Mouse (Mus musculus) midbrain, embryonic 16.5 days (tissue): ENCODE measurements around the gene 2900026A02Rik. TPM values are rescaled to one million over a fixed set of nuclear protein-coding genes. Genes with fewer than 3 reads are reported as not detected.
A peak's percentile ranks its signal among the peaks of the same experiment; 100 is the strongest.

ENCODE experiments used
- ATAC-seq: fragments of 200-750 bp; cut with Nextera tagmentation; 2 replicates; pipeline ENCODE4 v1.8.0; 2017; ENCODE audit warnings: moderate TSS enrichment
- H3K27ac ChIP-seq: fragments of 300-500 bp; sonication (generic); 2 replicates; pipeline ENCODE4 v1.5.1; 2014; ENCODE audit warnings: mild to moderate bottlenecking, low read length, mixed read lengths
- H3K27me3 ChIP-seq: fragments of 300-500 bp; sonication (generic); 2 replicates; pipeline ENCODE4 v1.6.1; 2014; ENCODE audit warnings: low read depth, low read length, mixed read lengths; ENCODE audit not compliant: control insufficient read depth, insufficient read depth
- H3K36me3 ChIP-seq: fragments of 300-500 bp; sonication (generic); 2 replicates; pipeline ENCODE4 v1.6.1; 2014; ENCODE audit warnings: mild to moderate bottlenecking, low read length, moderate library complexity, mixed read lengths; ENCODE audit not compliant: control insufficient read depth, insufficient read depth
- H3K4me1 ChIP-seq: fragments of 300-500 bp; sonication (generic); 2 replicates; pipeline ENCODE4 v1.6.1; 2014; ENCODE audit warnings: mild to moderate bottlenecking, low read length, mixed read lengths; ENCODE audit not compliant: control insufficient read depth, insufficient read depth
- H3K4me2 ChIP-seq: fragments of 300-500 bp; sonication (generic); 2 replicates; pipeline ENCODE4 v1.6.1; 2014; ENCODE audit warnings: mild to moderate bottlenecking, low read length, mixed read lengths
- H3K4me3 ChIP-seq: fragments of 300-500 bp; sonication (generic); 2 replicates; pipeline ENCODE4 v1.5.1; 2014; ENCODE audit warnings: low read depth, mild to moderate bottlenecking, low read length, moderate library complexity, mixed read lengths
- H3K9ac ChIP-seq: fragments of 300-500 bp; sonication (generic); 2 replicates; pipeline ENCODE4 v1.6.1; 2014; ENCODE audit warnings: low read depth, low read length, mixed read lengths
- H3K9me3 ChIP-seq: fragments of 300-500 bp; sonication (generic); replicated peaks from 2 replicates; pipeline ENCODE4 v1.6.1; 2014; ENCODE audit warnings: mild to moderate bottlenecking, low read length, mixed read lengths; ENCODE audit not compliant: control insufficient read depth, poor library complexity, severe bottlenecking
- WGBS: fragments of 180-500 bp; shearing (Covaris S2); extraction: QIAGEN DNeasy Blood & Tissue Kit; methylation state at CpG from one replicate; pipeline ENCODE4 v1.1.7; 2014; 5-methylcytosine and 5-hydroxymethylcytosine counted together
- polyA plus RNA-seq: library from polyadenylated mRNA; unstranded; fragments of >200 nt; fragmentation: Nextera tagmentation; extraction: Ambion mirVana; gene quantifications from 2 replicates; pipeline ENCODE4 v1.2.1, GENCODE M21; 2015

2900026A02Rik gene
- polyA plus RNA-seq, 1 experiment from 2014 or later, result 3.8 TPM

DNA sequence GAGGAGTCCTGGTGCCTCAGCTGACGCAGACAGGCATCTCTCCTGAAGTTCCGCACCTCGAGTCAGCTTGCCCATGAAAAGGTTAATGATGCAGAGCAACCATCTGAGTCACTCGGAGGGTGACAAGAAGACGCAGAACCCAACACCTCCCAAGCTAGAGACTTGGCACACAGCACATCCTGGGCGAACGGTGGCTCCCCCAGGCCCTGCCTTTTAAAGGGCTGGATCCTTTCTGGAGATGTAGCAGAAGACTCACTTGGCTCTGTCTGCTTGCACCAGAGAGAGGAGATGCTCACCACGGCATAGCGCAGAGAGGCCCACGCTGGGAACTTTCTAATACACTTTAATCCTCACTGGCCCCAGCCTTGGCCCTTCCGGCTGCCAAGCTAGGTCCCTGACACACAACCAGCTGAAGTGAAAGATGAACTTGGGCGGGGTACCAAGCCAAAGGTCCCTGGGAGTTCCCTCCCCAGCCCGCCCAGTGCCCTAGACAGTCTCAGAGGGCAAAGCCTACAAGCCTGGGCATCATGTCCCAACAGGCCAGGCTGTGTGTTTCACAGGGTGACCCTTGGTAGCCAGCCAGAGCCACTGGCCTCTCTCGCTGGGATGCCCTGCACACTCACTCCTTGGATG, 4.6 kb downstream of the 2900026A02Rik start:
- H3K4me1 ChIP-seq, result no peaks in the 10 kb centered on the region

DNA sequence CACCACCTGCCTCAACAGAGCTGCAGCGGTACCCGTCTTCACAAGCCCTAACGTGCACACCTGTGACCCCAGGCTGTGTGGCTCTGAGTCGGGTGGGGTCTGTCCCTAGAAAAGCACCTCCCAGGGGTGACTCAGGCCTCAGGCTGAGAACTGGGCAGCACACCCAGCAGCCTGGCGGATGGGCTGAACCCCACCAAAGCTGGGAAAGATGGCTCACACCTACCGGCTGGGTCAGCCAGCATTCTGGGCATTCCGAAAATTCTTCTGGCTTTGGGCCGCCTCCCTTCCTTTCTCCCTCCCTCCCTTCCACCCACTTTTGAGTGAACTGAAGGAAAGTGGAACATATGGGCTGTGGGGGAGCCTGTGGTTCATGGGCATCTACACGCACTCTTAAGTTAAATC, 5.4 kb downstream of the 2900026A02Rik start:
- WGBS, result 90% methylated on average over 9 of the region's 9 CpGs
- no peaks in the 10 kb centered on the region for H3K9me3 ChIP-seq
- no peaks in the 10 kb centered on the region for H3K36me3 ChIP-seq
- H3K4me1 ChIP-seq, result no peaks in the 10 kb centered on the region
- no peak overlapping the region for H3K4me2 ChIP-seq
- H3K27me3 ChIP-seq, result no peaks in the 10 kb centered on the region
- no peak overlapping the region for H3K9ac ChIP-seq
- no peak for ATAC-seq
- H3K4me3 ChIP-seq, result no peak overlapping the region
- H3K27ac ChIP-seq, result no peak overlapping the region

More for the DNA sequence above, 4.6 kb downstream of the 2900026A02Rik start:
- no peak overlapping the region for H3K27ac ChIP-seq
- H3K9me3 ChIP-seq, result no peaks in the 10 kb centered on the region
- no peak overlapping the region for H3K4me2 ChIP-seq
- 70% methylated on average over 14 of the region's 14 CpGs for WGBS
- no peaks in the 10 kb centered on the region for H3K36me3 ChIP-seq
- H3K4me3 ChIP-seq, result no peak overlapping the region
- no peak overlapping the region for H3K9ac ChIP-seq
- ATAC-seq, result no peak
- no peaks in the 10 kb centered on the region for H3K27me3 ChIP-seq

DNA sequence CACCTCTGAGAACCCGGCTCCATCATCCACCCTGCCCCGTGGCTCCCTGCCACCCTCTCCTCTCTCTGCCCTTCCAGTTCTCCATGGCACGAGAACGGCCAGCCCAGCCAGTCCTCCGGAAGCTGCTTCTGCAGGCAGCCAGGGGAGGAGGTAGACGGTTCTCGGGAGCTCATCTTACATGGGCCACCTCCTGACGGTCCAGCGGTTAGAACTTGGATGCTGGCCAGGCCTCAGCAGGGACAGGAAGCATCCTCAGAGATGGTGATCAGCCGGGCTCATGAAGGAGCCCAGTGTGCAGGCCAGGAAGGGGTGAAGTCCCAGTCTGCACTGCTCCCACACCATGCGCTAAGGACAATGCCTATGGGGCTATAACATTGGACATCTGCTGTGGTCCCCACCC, 6.6 kb downstream of the 2900026A02Rik start:
- no peaks in the 10 kb centered on the region for H3K9me3 ChIP-seq
- no peaks in the 10 kb centered on the region for H3K27me3 ChIP-seq
- H3K27ac ChIP-seq, result no peak overlapping the region
- 74% methylated on average over 10 of the region's 11 CpGs for WGBS
- no peak overlapping the region for H3K4me2 ChIP-seq
- H3K4me1 ChIP-seq, result peaks cover 2% of the 10 kb centered on the region; the same call in 1 of the 2 replicates
- no peak overlapping the region for H3K4me3 ChIP-seq
- H3K9ac ChIP-seq, result no peak overlapping the region
- H3K36me3 ChIP-seq, result no peaks in the 10 kb centered on the region
- no peak for ATAC-seq

DNA sequence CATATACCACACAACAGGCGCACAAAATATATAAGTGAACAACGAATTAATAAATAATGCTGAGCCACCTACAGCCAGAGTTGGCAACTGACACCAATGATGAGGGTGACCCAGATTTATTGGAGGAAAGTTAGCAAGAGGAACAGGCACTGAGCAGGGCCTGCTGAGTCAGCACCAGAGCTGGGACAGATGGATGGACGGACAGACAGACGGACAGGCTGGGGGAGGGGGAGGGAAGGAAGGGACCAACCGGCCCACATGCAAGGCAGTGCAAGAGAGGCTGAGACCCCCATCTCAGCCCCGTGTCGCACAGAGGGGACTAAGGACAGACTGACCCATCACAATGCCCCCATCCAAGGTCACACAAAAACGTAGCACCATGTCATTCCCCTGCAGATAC, 7.0 kb downstream of the 2900026A02Rik start:
- peaks cover 6% of the 10 kb centered on the region; the same call in 1 of the 2 replicates for H3K4me1 ChIP-seq
- H3K4me2 ChIP-seq, result no peak overlapping the region
- no peaks in the 10 kb centered on the region for H3K9me3 ChIP-seq
- no peak for ATAC-seq
- no peaks in the 10 kb centered on the region for H3K27me3 ChIP-seq
- H3K27ac ChIP-seq, result no peak overlapping the region
- H3K9ac ChIP-seq, result no peak overlapping the region
- no peaks in the 10 kb centered on the region for H3K36me3 ChIP-seq
- H3K4me3 ChIP-seq, result no peak overlapping the region
- WGBS, result 91% methylated on average over 8 of the region's 8 CpGs

DNA sequence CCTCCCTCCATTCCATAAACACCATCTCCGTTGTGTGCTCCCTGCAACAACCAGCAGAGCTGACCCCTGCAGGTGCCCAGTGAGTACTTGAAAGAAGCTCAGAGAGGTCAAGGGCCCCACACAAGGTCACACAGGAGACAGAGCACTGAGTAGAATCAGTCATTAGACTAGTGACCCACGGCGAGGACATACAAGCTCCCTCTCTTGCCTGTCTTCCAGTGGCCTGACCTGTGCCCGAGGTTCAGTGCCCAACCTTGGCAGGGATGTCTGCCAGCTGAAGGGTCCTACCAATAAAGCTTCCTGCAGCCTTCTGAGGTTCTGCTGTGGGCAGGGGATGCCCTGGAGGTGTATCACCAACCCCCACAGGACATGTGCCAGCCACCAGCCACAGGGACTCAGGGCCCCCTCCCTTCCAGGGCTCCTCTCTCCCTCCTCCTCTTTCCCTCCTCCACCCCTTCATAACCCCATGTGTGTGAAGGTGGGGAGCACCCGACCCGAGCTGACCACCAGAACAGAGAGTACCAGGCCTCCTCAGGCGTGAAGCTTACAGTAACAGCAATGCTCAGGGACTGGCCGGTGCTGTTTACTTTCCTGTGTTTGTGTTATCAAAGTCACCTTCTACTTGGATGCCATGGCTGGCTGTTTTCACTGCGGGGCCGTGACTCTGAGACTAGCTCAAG, 8.7 kb downstream of the 2900026A02Rik start:
- H3K27me3 ChIP-seq, result no peaks in the 10 kb centered on the region
- H3K4me2 ChIP-seq, result no peak overlapping the region
- H3K9ac ChIP-seq, result no peak overlapping the region
- H3K4me3 ChIP-seq, result no peak overlapping the region
- 81% methylated on average over 10 of the region's 10 CpGs for WGBS
- H3K27ac ChIP-seq, result no peak overlapping the region
- no peak for ATAC-seq
- peaks cover 8% of the 10 kb centered on the region; the same call in 1 of the 2 replicates for H3K4me1 ChIP-seq
- no peaks in the 10 kb centered on the region for H3K9me3 ChIP-seq
- no peaks in the 10 kb centered on the region for H3K36me3 ChIP-seq

DNA sequence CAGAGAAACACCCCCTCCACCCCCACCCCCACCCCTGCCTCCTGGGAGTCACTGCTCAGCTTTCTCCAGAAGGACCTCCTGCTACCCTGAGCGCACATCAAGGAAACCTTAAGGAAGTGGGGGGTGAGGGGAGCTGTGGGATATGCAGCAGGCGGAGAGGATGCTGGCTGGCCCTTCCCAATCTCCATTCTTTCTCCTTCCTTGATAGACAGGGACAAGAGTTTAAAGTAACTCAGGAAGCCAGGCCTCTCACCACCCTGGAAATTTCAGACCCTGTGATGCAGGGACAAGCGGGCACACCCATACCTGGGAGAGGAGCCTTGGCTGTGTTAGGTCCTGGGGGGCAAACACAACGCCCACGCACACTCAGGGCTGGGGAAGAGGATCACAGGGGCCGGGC, 10.7 kb downstream of the 2900026A02Rik start:
- Histone ChIP-seq H3K9me3 (no peaks in the 10 kb centered on the region), H3K27me3 (no peaks in the 10 kb centered on the region), H3K4me2 (no peak overlapping the region), H3K36me3 (no peaks in the 10 kb centered on the region), H3K27ac (peak overlapping the region; percentile 17; the same call in 1 of the 2 replicates), H3K4me3 (no peak overlapping the region), H3K9ac (0 out of 2 replicates have a peak overlapping the region, but pooled peaks have one; percentile 25), H3K4me1 (peaks cover 8% of the 10 kb centered on the region; the same call in 1 of the 2 replicates)
- no peak for ATAC-seq
- 80% methylated on average over 6 of the region's 6 CpGs for WGBS

DNA sequence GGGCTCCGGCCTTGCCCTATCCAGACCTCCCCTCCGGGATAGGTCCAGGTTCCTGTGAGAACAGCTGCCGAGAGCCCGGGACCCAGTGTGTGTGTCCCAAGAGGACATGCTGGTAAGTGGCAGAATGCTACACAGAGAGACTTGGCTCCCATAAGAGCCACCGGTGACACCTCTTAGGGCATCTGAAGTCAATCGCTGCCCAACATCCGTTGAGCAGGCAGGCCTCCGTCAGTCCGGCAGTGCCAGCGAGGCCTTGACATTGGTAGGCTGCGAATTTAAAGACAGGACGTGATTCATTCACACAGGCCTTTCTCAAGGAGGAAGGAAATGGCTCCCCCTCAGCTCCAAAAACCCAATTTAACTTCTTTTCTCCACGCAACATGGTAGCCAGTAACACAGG, 11.1 kb downstream of the 2900026A02Rik start:
- no peaks in the 10 kb centered on the region for H3K27me3 ChIP-seq

DNA sequence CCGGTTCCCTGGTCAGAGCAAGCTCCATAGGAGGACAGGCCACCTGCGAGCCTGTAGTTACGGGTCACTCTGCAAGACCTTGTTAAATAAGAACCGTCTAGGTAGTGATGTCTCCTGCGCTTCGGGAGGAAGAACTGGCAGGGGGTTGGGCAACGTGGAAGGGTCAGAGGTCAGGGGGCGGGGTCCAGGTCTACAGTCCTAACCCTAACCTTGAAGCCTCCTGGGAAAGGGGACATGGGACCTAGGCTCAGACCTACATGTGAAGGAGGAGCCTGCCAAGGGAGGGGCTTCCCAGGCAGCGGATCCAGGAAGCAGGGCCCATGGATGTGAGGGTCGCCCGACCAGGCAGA, 11.7 kb downstream of the 2900026A02Rik start:
- no peaks in the 10 kb centered on the region for H3K36me3 ChIP-seq
- peak overlapping the region; percentile 60 for H3K27ac ChIP-seq
- peak overlapping the region; percentile 25; the same call in 1 of the 2 replicates for H3K9ac ChIP-seq
- H3K9me3 ChIP-seq, result no peaks in the 10 kb centered on the region
- no peak overlapping the region for H3K4me2 ChIP-seq
- peaks cover 8% of the 10 kb centered on the region; the same call in 1 of the 2 replicates for H3K4me1 ChIP-seq
- H3K27me3 ChIP-seq, result no peaks in the 10 kb centered on the region
- no peak overlapping the region for H3K4me3 ChIP-seq
- no peak for ATAC-seq
- WGBS, result 55% methylated on average over 11 of the region's 11 CpGs

More for the DNA sequence above, 11.1 kb downstream of the 2900026A02Rik start:
- 90% methylated on average over 13 of the region's 13 CpGs for WGBS
- peak overlapping the region; percentile 60 for H3K27ac ChIP-seq
- H3K4me2 ChIP-seq, result no peak overlapping the region
- peaks cover 8% of the 10 kb centered on the region; the same call in 1 of the 2 replicates for H3K4me1 ChIP-seq
- no peak for ATAC-seq
- no peak overlapping the region for H3K4me3 ChIP-seq
- no peaks in the 10 kb centered on the region for H3K9me3 ChIP-seq
- H3K9ac ChIP-seq, result no peak overlapping the region
- H3K36me3 ChIP-seq, result no peaks in the 10 kb centered on the region
